Mouse (Mus musculus) cerebellum, adult 2 months (tissue): Measurements from ENCODE around the gene Ube4a. TPM values are rescaled to one million over a fixed set of nuclear protein-coding genes. Genes with fewer than 3 reads are reported as not detected.

Experiments used
- DNase-seq, 2 experiments: peaks; one replicate each; pipeline ENCODE4 v3.0.0; 2021
- H3K27ac ChIP-seq: fragments of 200-500 bp; 2 replicates; pipeline ENCODE4 v1.5.1; 2012; ENCODE audit warnings: low read length, control low read depth, inconsistent platforms; ENCODE audit not compliant: insufficient read depth
- H3K27me3 ChIP-seq: fragments of 200-500 bp; 2 replicates; pipeline ENCODE4 v1.6.1; 2012; ENCODE audit warnings: inconsistent platforms, mild to moderate bottlenecking, low read length, moderate library complexity; ENCODE audit not compliant: control insufficient read depth, insufficient read depth
- H3K4me1 ChIP-seq: fragments of 200-500 bp; 2 replicates; pipeline ENCODE4 v1.6.1; 2011; ENCODE audit warnings: low read length; ENCODE audit not compliant: control insufficient read depth, insufficient read depth
- H3K4me3 ChIP-seq: fragments of 200-500 bp; replicated peaks from 2 replicates; pipeline ENCODE3; 2011; ENCODE audit warnings: mild to moderate bottlenecking, low read depth, low read length, control low read depth; ENCODE audit not compliant: insufficient read depth
- CTCF ChIP-seq: fragments of 200-500 bp; IDR thresholded peaks from 2 replicates; pipeline ENCODE4 v1.5.1; 2011; ENCODE audit warnings: low read depth, mild to moderate bottlenecking, control low read depth, low read length, moderate library complexity, borderline replicate concordance; ENCODE audit not compliant: insufficient read depth
- POLR2A ChIP-seq: fragments of 200-500 bp; IDR thresholded peaks from 2 replicates; pipeline ENCODE4 v1.6.1; 2011; ENCODE audit warnings: low read length, control low read depth, borderline replicate concordance; ENCODE audit not compliant: insufficient read depth
- WGBS: fragments of 180-500 bp; shearing (Covaris S2); methylation state at CpG from one replicate; pipeline ENCODE4 v1.1.7; 2018; 5-methylcytosine and 5-hydroxymethylcytosine counted together
- polyA plus RNA-seq: library from polyadenylated mRNA; depleted of rRNA; stranded (reverse); fragments of >200 nt; gene quantifications from 2 replicates; pipeline ENCODE4 v1.2.3, GENCODE M21; 2012

Ube4a gene
- polyA plus RNA-seq, 1 experiment = 37.4 TPM

GRCm38 (mm10) chr9:44986242-44986781 is 20.9 kb upstream of the Ube4a start:
- no peak for TF ChIP-seq POLR2A
- TF ChIP-seq CTCF = no peak
- no peak overlapping the region for H3K4me3 ChIP-seq
- no peaks in the 10 kb centered on the region; the same call in 1 of the 2 replicates for H3K27me3 ChIP-seq
- H3K27ac ChIP-seq = no peak overlapping the region
- 22% methylated on average over 14 of the region's 14 CpGs for WGBS
- no peaks in the 10 kb centered on the region for H3K4me1 ChIP-seq
- no peak for DNase-seq

- H3K4me3 ChIP-seq = no peak overlapping the region
- H3K27ac ChIP-seq = no peak overlapping the region
- TF ChIP-seq CTCF = no peak
- TF ChIP-seq POLR2A = no peak
- 82% methylated on average over 3 of the region's 3 CpGs for WGBS
- H3K4me1 ChIP-seq = no peaks in the 10 kb centered on the region
- no peak for DNase-seq
- no peaks in the 10 kb centered on the region; the same call in 1 of the 2 replicates for H3K27me3 ChIP-seq
Measured at GRCm38 (mm10) chr9:44985721-44986161, 20.3 kb upstream of the Ube4a start.

GRCm38 (mm10) chr9:44983001-44983400 is 17.6 kb upstream of the Ube4a start:
- DNase-seq = no peak
- H3K27me3 ChIP-seq = no peaks in the 10 kb centered on the region; the same call in 1 of the 2 replicates
- H3K27ac ChIP-seq = no peak overlapping the region
- H3K4me1 ChIP-seq = no peaks in the 10 kb centered on the region
- H3K4me3 ChIP-seq = no peak overlapping the region
- WGBS = 85% methylated on average over 2 of the region's 2 CpGs
- TF ChIP-seq CTCF = no peak
- no peak for TF ChIP-seq POLR2A

GRCm38 (mm10) chr9:44982531-44982930 is 17.1 kb upstream of the Ube4a start:
- no peaks in the 10 kb centered on the region; the same call in 1 of the 2 replicates for H3K27me3 ChIP-seq
- TF ChIP-seq POLR2A = no peak
- no peak for TF ChIP-seq CTCF
- H3K27ac ChIP-seq = no peak overlapping the region
- no peak overlapping the region for H3K4me3 ChIP-seq
- no peaks in the 10 kb centered on the region for H3K4me1 ChIP-seq
- 88% methylated on average over 3 of the region's 3 CpGs for WGBS
- no peak for DNase-seq

- TF ChIP-seq CTCF = no peak
- TF ChIP-seq POLR2A = no peak
- no peak overlapping the region for H3K4me3 ChIP-seq
- H3K27me3 ChIP-seq = no peaks in the 10 kb centered on the region; the same call in 1 of the 2 replicates
- WGBS = 89% methylated on average over 8 of the region's 8 CpGs
- H3K27ac ChIP-seq = no peak overlapping the region
- DNase-seq = no peak
- H3K4me1 ChIP-seq = no peaks in the 10 kb centered on the region
Measured at GRCm38 (mm10) chr9:44982081-44982480, 16.7 kb upstream of the Ube4a start.

GRCm38 (mm10) chr9:44981676-44982075 is 16.3 kb upstream of the Ube4a start, which contains the start of gene Cd3d:
Gene Cd3d, plus strand, starts transcription at chr9:44981786.
- no peak for DNase-seq
- H3K4me1 ChIP-seq = no peaks in the 10 kb centered on the region
- WGBS = 63% methylated on average over 4 of the region's 4 CpGs
- no peak within 1 kb of the TSS for H3K4me3 ChIP-seq
- no peak within 1 kb of the TSS for H3K27ac ChIP-seq
- H3K27me3 ChIP-seq = no peaks in the 10 kb centered on the region; the same call in 1 of the 2 replicates
- TF ChIP-seq CTCF = no peak
- no peak for TF ChIP-seq POLR2A

GRCm38 (mm10) chr9:44981104-44981503 is 15.7 kb upstream of the Ube4a start:
- Histone ChIP-seq H3K4me3 (no peak overlapping the region), H3K27me3 (no peaks in the 10 kb centered on the region; the same call in 1 of the 2 replicates), H3K4me1 (no peaks in the 10 kb centered on the region), H3K27ac (no peak overlapping the region)
- no peak for TF ChIP-seq CTCF
- no peak for TF ChIP-seq POLR2A
- WGBS = 85% methylated on average over 2 of the region's 2 CpGs
- no peak for DNase-seq

- Histone ChIP-seq H3K4me1 (no peaks in the 10 kb centered on the region), H3K4me3 (no peak within 1 kb of the TSS), H3K27me3 (no peaks in the 10 kb centered on the region; the same call in 1 of the 2 replicates), H3K27ac (no peak within 1 kb of the TSS)
- no peak for DNase-seq
- WGBS = 70% methylated on average over 3 of the region's 3 CpGs
- no peak for TF ChIP-seq CTCF
- no peak for TF ChIP-seq POLR2A
Measured at GRCm38 (mm10) chr9:44980242-44980641, 14.8 kb upstream of the Ube4a start, which contains the start of gene Cd3g. Gene Cd3g, minus strand, starts transcription at chr9:44980431.
